Mouse (Mus musculus): ENCODE results near the gene Ankrd39. TPM values are rescaled to one million over a fixed set of nuclear protein-coding genes. Genes with fewer than 3 reads are reported as not detected.

Ankrd39 gene
- total and polyA plus RNA-seq, 3 experiments, result 6.2 to 11.1 (median 6.3) TPM

- intact Hi-C loops (cut with DNase I), result no loop called here
- Histone ChIP-seq H3K4me3 (no peak overlapping the region), H3K36me3 (ENCODE audit: control insufficient read depth, insufficient read depth, low read length) (peaks cover 3% of the 10 kb centered on the region), H3K4me1 (ENCODE audit: control insufficient read depth, insufficient read depth, low read length) (no peaks in the 10 kb centered on the region), H3K27ac (no peak overlapping the region), H3K9ac (ENCODE audit: low read depth, low read length) (no peak overlapping the region), H3K79me2 (replicated peaks; ENCODE audit: control insufficient read depth, insufficient read depth, low read length) (no peaks in the 10 kb centered on the region), H3K27me3 (ENCODE audit: control insufficient read depth, insufficient read depth, low read length) (no peaks in the 10 kb centered on the region)
- TF ChIP-seq CTCF (IDR thresholded peaks at IDR 0.05), result no peak
- TF ChIP-seq EP300 (IDR thresholded peaks at IDR 0.05; ENCODE audit: insufficient read depth, low read depth, low read length), result no peak
- TF ChIP-seq POLR2A (IDR thresholded peaks at IDR 0.05; ENCODE audit: insufficient read depth, low read depth, low read length), result no peak
- 83% methylated on average over 5 of the region's 5 CpGs for WGBS
- DNase-seq, result no peak
Observed at GRCm38 (mm10) chr1:36524058-36524457, 23.2 kb downstream of the Ankrd39 start.

GRCm38 (mm10) chr1:36523332-36524013, 23.8 kb downstream of the Ankrd39 start:
- no peaks in the 10 kb centered on the region for H3K27me3 ChIP-seq (ENCODE audit: control insufficient read depth, insufficient read depth, low read length)
- no peak overlapping the region for H3K27ac ChIP-seq
- no peaks in the 10 kb centered on the region for H3K79me2 ChIP-seq (replicated peaks; ENCODE audit: control insufficient read depth, insufficient read depth, low read length)
- TF ChIP-seq POLR2A (IDR thresholded peaks at IDR 0.05; ENCODE audit: insufficient read depth, low read depth, low read length) (no peak), EP300 (IDR thresholded peaks at IDR 0.05; ENCODE audit: insufficient read depth, low read depth, low read length) (no peak), CTCF (IDR thresholded peaks at IDR 0.05) (no peak)
- WGBS, result 56% methylated on average over 9 of the region's 9 CpGs
- intact Hi-C loops (cut with DNase I), result no loop called here
- no peaks in the 10 kb centered on the region for H3K4me1 ChIP-seq (ENCODE audit: control insufficient read depth, insufficient read depth, low read length)
- no peak overlapping the region for H3K4me3 ChIP-seq
- H3K36me3 ChIP-seq (ENCODE audit: control insufficient read depth, insufficient read depth, low read length), result peaks cover 3% of the 10 kb centered on the region
- no peak for DNase-seq
- no peak overlapping the region for H3K9ac ChIP-seq (ENCODE audit: low read depth, low read length)

- no peak for DNase-seq
- Histone ChIP-seq H3K36me3 (ENCODE audit: control insufficient read depth, insufficient read depth, low read length) (peaks cover 3% of the 10 kb centered on the region), H3K4me1 (ENCODE audit: control insufficient read depth, insufficient read depth, low read length) (peaks cover 3% of the 10 kb centered on the region; the same call in 1 of the 2 replicates), H3K9ac (ENCODE audit: low read depth, low read length) (no peak overlapping the region), H3K27me3 (ENCODE audit: control insufficient read depth, insufficient read depth, low read length) (no peaks in the 10 kb centered on the region), H3K27ac (no peak overlapping the region), H3K79me2 (replicated peaks; ENCODE audit: control insufficient read depth, insufficient read depth, low read length) (no peaks in the 10 kb centered on the region), H3K4me3 (no peak overlapping the region)
- TF ChIP-seq EP300 (IDR thresholded peaks at IDR 0.05; ENCODE audit: insufficient read depth, low read depth, low read length) (no peak), POLR2A (IDR thresholded peaks at IDR 0.05; ENCODE audit: insufficient read depth, low read depth, low read length) (no peak), CTCF (IDR thresholded peaks at IDR 0.05) (no peak)
- intact Hi-C loops (cut with DNase I), result no loop called here
- 89% methylated on average over 7 of the region's 7 CpGs for WGBS
Observed at GRCm38 (mm10) chr1:36522210-36522609, 25.0 kb downstream of the Ankrd39 start.

GRCm38 (mm10) chr1:36519626-36520025, 27.6 kb downstream of the Ankrd39 start:
- 79% methylated on average over 11 of the region's 11 CpGs for WGBS
- H3K4me1 ChIP-seq (ENCODE audit: control insufficient read depth, insufficient read depth, low read length), result peaks cover 5% of the 10 kb centered on the region; the same call in 1 of the 2 replicates
- no peaks in the 10 kb centered on the region for H3K27me3 ChIP-seq (ENCODE audit: control insufficient read depth, insufficient read depth, low read length)
- no peak overlapping the region for H3K9ac ChIP-seq (ENCODE audit: low read depth, low read length)
- TF ChIP-seq POLR2A (IDR thresholded peaks at IDR 0.05; ENCODE audit: insufficient read depth, low read depth, low read length) (no peak), EP300 (IDR thresholded peaks at IDR 0.05; ENCODE audit: insufficient read depth, low read depth, low read length) (no peak), CTCF (IDR thresholded peaks at IDR 0.05) (no peak)
- DNase-seq, result no peak
- intact Hi-C loops (cut with DNase I), result no loop called here
- H3K27ac ChIP-seq, result no peak overlapping the region
- 0 out of 2 replicates have a peak, but pooled peaks cover 2% of the 10 kb centered on the region for H3K79me2 ChIP-seq (replicated peaks; ENCODE audit: control insufficient read depth, insufficient read depth, low read length)
- H3K4me3 ChIP-seq, result no peak overlapping the region
- peaks cover 3% of the 10 kb centered on the region for H3K36me3 ChIP-seq (ENCODE audit: control insufficient read depth, insufficient read depth, low read length)

- TF ChIP-seq POLR2A (IDR thresholded peaks at IDR 0.05; ENCODE audit: insufficient read depth, low read depth, low read length) (no peak), EP300 (IDR thresholded peaks at IDR 0.05; ENCODE audit: insufficient read depth, low read depth, low read length) (no peak), CTCF (IDR thresholded peaks at IDR 0.05) (no peak)
- Histone ChIP-seq H3K27ac (no peak overlapping the region), H3K9ac (ENCODE audit: low read depth, low read length) (no peak overlapping the region), H3K4me3 (no peak overlapping the region), H3K36me3 (ENCODE audit: control insufficient read depth, insufficient read depth, low read length) (peaks cover 5% of the 10 kb centered on the region), H3K4me1 (ENCODE audit: control insufficient read depth, insufficient read depth, low read length) (peaks cover 5% of the 10 kb centered on the region; the same call in 1 of the 2 replicates), H3K27me3 (ENCODE audit: control insufficient read depth, insufficient read depth, low read length) (no peaks in the 10 kb centered on the region), H3K79me2 (replicated peaks; ENCODE audit: control insufficient read depth, insufficient read depth, low read length) (0 out of 2 replicates have a peak, but pooled peaks cover 2% of the 10 kb centered on the region)
- intact Hi-C loops (cut with DNase I), result no loop called here
- WGBS, result 56% methylated on average over 3 of the region's 3 CpGs
- no peak for DNase-seq
Observed at GRCm38 (mm10) chr1:36518259-36518658, 29.0 kb downstream of the Ankrd39 start.

- intact Hi-C loops (cut with DNase I), result loop anchor here (1.0 kb wide), 1 partner anchor 31 kb away; no protein-coding TSS in a partner anchor
- H3K9ac ChIP-seq (ENCODE audit: low read depth, low read length), result no peak overlapping the region
- DNase-seq, result no peak
- no peaks in the 10 kb centered on the region for H3K27me3 ChIP-seq (ENCODE audit: control insufficient read depth, insufficient read depth, low read length)
- H3K79me2 ChIP-seq (replicated peaks; ENCODE audit: control insufficient read depth, insufficient read depth, low read length), result 0 out of 2 replicates have a peak, but pooled peaks cover 2% of the 10 kb centered on the region
- H3K4me1 ChIP-seq (ENCODE audit: control insufficient read depth, insufficient read depth, low read length), result peaks cover 6% of the 10 kb centered on the region
- TF ChIP-seq EP300 (IDR thresholded peaks at IDR 0.05; ENCODE audit: insufficient read depth, low read depth, low read length) (no peak), CTCF (IDR thresholded peaks at IDR 0.05) (peak; percentile 67)
- H3K27ac ChIP-seq, result no peak overlapping the region
- peak overlapping the region; percentile 68 for H3K4me3 ChIP-seq
- 58% methylated on average over 2 of the region's 2 CpGs for WGBS
- peaks cover 4% of the 10 kb centered on the region; the same call in 1 of the 2 replicates for H3K36me3 ChIP-seq (ENCODE audit: control insufficient read depth, insufficient read depth, low read length)
Observed at GRCm38 (mm10) chr1:36513718-36514117, 33.5 kb downstream of the Ankrd39 start.
